Mouse (Mus musculus) left cerebral cortex, adult 2 months (tissue): Measurements from ENCODE around the gene Rbm34. TPM values are rescaled to one million over a fixed set of nuclear protein-coding genes. Genes with fewer than 3 reads are reported as not detected.

ENCODE experiments used
- DNase-seq, 2 experiments: peaks; one replicate each; pipeline ENCODE4 v3.0.0; 2021 to 2022; ENCODE audit warnings: low spot score in 2 of 2, mixed read lengths in 1 of 2; ENCODE audit errors: extremely low spot score in 1 of 2
- H3K27ac ChIP-seq: fragments of 200-600 bp; 2 replicates; pipeline ENCODE4 v1.8.1; 2022
- H3K4me3 ChIP-seq: fragments of 200-600 bp; 2 replicates; pipeline ENCODE4 v1.8.1; 2022
- CTCF ChIP-seq: fragments of 200-600 bp; IDR thresholded peaks from 2 replicates; pipeline ENCODE4 v1.8.1; 2022; ENCODE audit warnings: antibody characterized with exemption, mild to moderate bottlenecking, moderate library complexity
- intact Hi-C: fragments of 180-260 bp; cut with DNase I; formaldehyde crosslinking; loops from one replicate; pipeline ENCODE4 v1.15.1; 2025
- total RNA-seq, 2 experiments: library from RNA; stranded (reverse); gene quantifications; 2 replicates each; pipeline ENCODE4 v1.2.3; 2021

Rbm34 gene
- total RNA-seq, 2 experiments from 2014 or later, result 13.9 to 14.8 TPM

DNA sequence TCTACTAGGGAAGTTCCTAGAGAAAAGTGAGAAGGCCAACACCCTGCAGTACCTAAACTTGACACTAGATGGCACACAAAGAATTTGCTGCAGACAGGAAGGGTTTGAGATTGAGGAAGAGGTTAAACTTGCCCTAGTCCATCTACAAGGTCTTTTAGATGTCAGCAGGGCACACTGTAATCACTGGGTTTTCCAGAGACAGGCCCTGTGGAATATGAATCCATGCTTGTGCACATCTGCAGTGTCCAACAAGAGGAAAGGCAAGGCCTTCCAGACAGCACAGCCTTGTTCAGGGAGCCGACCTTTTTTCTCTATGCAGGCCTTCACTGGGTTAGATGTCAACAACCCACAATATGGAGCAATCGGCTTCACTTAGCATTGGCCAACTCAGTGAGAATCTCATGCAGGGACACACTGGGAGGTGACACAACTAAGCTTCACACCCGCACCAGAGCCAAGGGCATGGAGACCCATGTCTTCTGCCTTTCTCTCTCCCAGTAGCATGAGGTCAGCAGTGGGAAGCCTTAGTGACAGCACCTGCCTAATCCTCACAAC, 41.2 kb downstream of the Rbm34 start:
- peak; percentile 98 for TF ChIP-seq CTCF
- Histone ChIP-seq H3K4me3 (no peak overlapping the region), H3K27ac (peak overlapping the region; percentile 15)
- intact Hi-C loops, result loop anchor here (1.0 kb wide), 1 partner anchor 46 kb away; no protein-coding TSS in a partner anchor
- DNase-seq, result peak; percentile 58 to 63

DNA sequence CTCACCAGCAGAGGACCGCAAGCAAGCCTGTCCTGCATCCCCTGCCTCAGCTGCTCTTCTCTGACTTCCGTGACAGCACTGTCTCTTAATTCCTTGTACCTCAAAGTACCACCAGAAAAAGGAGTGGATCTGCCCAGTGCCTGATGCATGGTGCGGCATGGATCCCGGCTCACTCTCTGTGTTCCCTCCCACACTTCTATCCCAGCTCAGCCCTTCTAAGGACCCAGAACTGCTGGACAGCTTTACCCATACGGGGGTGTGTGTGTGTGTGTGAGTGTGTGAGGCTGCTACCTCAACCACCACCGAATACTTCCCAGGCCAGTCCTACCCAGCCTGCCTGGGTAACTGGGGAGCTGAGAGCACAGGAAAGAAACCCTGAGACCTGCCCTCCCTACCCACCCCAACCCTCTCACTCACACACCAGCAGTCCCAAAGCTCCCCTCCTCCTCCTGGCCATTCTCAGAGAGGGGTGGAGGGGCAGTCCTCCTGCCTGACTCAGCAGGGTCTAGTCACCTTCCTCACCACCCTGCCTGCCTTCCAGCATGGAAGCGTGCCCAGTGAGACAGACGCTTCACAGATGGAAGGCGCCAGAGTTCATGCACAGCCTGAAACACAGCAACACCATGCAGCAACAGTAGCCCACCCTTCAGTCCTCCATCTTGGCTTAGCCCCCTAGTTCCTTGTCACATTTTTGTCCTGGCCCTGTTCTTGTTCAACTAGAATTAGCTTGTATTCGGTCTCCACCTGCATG, 41.9 kb downstream of the Rbm34 start:
- DNase-seq, result no peak
- Histone ChIP-seq H3K4me3 (no peak overlapping the region), H3K27ac (no peak overlapping the region; the same call in 1 of the 2 replicates)
- no peak for TF ChIP-seq CTCF
- intact Hi-C loops, result loop anchor here (1.0 kb wide), 1 partner anchor 46 kb away; no protein-coding TSS in a partner anchor

DNA sequence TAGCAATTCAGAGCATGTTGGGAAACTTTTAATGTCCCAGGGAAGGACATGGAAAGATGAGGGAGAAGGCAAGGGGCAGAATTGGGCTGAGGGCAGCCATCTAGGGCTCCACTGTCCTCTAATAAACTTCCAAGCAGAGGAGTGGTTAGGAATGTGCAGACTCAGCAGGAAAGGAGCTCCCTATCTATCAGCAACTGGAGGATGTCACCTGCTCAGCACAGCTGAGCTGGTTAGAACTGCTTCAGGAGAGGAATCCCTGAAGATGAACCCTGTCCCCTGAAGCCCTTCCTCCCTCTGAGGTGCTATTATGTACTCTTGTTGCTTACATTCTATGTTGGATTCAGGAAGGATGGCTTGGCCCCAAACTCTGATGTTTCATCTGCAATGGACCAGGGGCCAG, 42.8 kb downstream of the Rbm34 start:
- no peak for TF ChIP-seq CTCF
- Histone ChIP-seq H3K27ac (no peak overlapping the region), H3K4me3 (no peak overlapping the region)
- DNase-seq, result no peak
- intact Hi-C loops, result no loop called here

DNA sequence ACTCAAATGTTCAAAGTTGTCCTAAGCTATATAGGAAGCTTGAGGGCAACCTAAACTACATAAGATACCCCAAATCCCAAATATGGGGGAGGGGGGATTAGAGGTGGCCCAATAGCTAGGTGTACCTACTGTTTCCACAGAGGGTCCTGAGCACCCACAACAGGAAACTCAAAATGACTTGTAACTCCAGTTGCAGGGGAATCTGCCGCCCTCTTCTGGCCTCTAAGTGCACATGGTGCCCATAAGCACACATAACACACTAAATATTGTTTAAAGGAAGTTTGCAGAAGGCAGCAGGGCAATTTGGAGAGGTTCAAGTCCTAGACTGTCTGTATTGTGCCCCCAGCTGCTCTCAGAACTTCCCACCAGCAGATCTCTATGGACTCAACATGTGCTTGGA, 43.8 kb downstream of the Rbm34 start:
- DNase-seq, result no peak
- intact Hi-C loops, result no loop called here
- no peak overlapping the region for H3K4me3 ChIP-seq
- H3K27ac ChIP-seq, result no peak overlapping the region
- peak; percentile 46 for TF ChIP-seq CTCF

DNA sequence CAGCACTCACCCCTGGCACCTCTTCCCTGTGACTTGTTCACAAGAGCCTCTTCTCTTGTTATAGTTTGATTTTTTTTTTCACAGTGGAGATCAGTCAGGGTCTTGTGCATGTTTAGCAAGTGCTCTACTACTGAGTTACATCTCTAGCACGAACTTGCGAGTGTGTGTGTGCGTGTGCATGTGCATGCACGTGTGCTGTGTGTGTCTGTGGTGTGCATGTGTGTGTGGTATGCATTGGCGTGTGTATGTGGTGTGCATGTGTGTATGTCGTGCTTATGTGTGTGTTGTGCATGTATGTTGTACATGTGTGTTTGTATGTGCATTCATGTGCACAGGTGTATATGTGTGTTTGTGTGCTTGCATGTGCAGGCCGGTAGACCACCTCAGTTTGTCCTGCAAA, 47.9 kb downstream of the Rbm34 start:
- intact Hi-C loops, result loop anchor here (5.0 kb wide), 1 partner anchor 441 kb away; no protein-coding TSS in a partner anchor
- no peak for TF ChIP-seq CTCF
- no peak for DNase-seq
- H3K4me3 ChIP-seq, result no peak overlapping the region
- H3K27ac ChIP-seq, result no peak overlapping the region

DNA sequence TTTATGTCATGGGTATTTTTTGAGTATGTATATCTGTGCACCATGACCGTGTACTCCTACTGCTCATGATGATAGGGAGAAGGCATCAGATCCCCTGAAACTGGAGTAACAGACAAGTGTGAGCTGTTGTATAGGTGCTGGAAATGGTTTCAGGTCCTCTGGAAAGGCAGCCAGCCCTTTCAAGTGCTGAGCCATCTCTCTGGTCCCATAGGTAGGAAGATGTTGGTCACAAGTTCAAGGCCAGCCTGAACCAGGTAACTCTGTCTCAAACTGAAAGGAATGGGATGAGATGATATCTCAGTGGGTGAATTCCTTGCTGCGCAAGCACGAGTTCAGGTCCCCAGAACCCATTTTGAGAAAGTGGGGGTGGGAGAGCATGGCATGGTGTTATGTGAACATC, 49.4 kb downstream of the Rbm34 start:
- intact Hi-C loops, result loop anchor here (1.0 to 5.0 kb wide), 4 partner anchors 257 to 439 kb away; no protein-coding TSS in a partner anchor
- no peak for DNase-seq
- Histone ChIP-seq H3K4me3 (no peak overlapping the region), H3K27ac (no peak overlapping the region)
- TF ChIP-seq CTCF, result no peak

DNA sequence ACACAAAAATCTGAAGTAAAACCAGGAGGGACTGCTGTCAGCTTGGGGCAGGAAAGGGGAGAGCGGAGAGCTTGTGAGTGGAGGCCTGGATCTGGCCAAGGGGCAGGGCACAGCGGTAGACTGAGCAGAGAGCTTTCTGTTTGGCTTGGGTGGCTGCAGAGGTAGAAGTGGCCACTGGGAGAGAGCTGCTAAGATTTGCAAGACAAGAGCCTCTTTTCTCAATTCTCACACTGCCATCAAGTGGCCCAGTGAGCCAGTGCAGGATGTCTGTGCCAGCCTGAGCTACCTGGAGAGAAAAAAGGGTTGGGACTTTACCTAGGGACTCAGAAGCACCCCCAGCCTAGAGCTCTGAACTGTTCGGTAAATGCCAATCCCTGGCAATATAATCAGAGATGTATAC, 50.0 kb downstream of the Rbm34 start:
- no peak overlapping the region for H3K4me3 ChIP-seq
- H3K27ac ChIP-seq, result peak overlapping the region; percentile 16; the same call in 1 of the 2 replicates
- DNase-seq, result peak; percentile 75
- intact Hi-C loops, result loop anchor here (1.0 to 5.0 kb wide), 4 partner anchors 256 to 439 kb away; no protein-coding TSS in a partner anchor
- TF ChIP-seq CTCF, result peak; percentile 98

DNA sequence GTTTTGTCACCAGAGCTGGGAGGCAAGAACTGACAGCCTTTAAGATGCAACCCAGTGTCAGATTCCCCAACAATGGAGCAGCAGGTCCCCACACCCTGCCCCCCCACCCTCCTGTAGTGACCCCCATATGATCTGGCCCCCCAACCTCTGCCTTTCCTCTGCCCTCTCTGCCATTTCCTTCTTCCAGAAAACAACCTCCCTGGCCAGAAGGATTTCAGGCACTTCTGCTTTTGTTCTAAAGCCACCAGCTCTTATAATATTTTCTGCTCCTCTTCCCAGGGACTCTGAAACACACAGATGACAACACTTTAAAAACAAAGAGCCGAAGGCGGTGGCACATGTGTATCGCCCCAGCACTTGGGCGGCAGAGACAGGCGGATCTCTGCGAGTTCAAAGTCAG, 50.5 kb downstream of the Rbm34 start:
- H3K4me3 ChIP-seq, result no peak overlapping the region

DNA sequence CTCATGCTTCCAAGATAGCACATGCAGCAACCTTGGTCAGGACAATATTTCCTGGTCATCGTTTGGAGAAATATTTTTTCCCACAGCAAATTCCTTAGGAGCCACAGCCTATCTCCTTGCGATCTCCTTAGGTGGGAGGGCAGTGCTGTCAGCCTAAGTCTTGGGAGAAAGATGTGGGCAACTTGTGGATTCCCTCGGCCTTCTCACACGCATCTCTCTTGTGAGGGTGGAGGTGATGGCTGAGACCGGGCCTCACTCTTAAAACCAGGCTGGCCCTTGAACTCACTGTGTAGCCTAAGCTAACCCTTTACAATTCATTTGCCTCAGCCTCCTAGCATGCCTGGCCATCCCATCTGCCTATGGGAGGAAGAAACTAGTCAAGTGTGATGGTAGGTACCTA, 51.2 kb downstream of the Rbm34 start:
- DNase-seq, result no peak
- no peak for TF ChIP-seq CTCF
- Histone ChIP-seq H3K4me3 (no peak overlapping the region), H3K27ac (no peak overlapping the region)
- intact Hi-C loops, result loop anchor here (2.0 to 5.0 kb wide), 3 partner anchors 255 to 437 kb away; no protein-coding TSS in a partner anchor

More for the DNA sequence above, 50.5 kb downstream of the Rbm34 start:
- TF ChIP-seq CTCF, result no peak
- intact Hi-C loops, result loop anchor here (2.0 to 5.0 kb wide), 3 partner anchors 256 to 438 kb away; no protein-coding TSS in a partner anchor
- H3K27ac ChIP-seq, result peak overlapping the region; percentile 16; the same call in 1 of the 2 replicates
- DNase-seq, result no peak

DNA sequence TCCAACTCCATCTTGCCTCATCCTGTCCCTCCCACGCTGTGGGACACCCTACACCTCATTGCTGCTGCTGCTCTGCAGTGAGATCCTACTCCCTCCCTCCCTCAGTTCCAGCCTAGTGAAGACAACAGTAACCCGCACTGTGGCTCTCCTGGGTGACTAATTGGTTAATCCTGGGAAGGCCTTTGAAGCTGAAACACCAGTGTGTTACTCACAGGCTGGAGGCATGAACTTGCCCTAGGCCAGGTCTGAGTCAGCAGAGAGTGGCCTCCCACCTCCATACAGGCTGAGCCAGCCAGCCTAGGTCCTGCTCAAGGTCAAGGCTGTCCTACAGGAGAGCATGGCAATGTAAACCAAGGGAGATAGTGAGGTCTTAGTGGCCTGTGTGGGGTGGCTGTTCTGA, 51.6 kb downstream of the Rbm34 start:
- no peak overlapping the region for H3K27ac ChIP-seq
- intact Hi-C loops, result no loop called here

DNA sequence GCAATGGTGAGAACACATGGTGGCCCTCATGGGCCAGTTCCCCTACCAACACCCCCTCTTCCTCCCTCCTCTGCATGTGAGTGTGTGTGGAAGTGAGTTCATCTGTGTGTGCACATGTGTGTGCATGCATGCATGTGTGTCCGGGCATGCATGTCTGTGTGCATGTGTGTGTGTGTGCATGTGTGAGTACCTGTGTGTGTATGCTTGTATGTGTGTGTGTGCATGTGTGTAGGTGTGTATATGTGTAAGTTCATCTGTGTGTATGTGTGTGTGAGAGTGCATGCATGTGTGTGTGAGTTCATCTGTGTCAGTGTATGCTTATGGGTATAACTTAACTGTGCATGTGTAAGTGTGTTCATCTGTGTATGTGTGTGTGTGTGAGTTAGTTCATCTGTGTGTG, 52.5 kb downstream of the Rbm34 start:
- no peak for DNase-seq
- intact Hi-C loops, result no loop called here

More for the DNA sequence above, 51.6 kb downstream of the Rbm34 start:
- no peak overlapping the region for H3K4me3 ChIP-seq
- DNase-seq, result no peak
- TF ChIP-seq CTCF, result no peak

DNA sequence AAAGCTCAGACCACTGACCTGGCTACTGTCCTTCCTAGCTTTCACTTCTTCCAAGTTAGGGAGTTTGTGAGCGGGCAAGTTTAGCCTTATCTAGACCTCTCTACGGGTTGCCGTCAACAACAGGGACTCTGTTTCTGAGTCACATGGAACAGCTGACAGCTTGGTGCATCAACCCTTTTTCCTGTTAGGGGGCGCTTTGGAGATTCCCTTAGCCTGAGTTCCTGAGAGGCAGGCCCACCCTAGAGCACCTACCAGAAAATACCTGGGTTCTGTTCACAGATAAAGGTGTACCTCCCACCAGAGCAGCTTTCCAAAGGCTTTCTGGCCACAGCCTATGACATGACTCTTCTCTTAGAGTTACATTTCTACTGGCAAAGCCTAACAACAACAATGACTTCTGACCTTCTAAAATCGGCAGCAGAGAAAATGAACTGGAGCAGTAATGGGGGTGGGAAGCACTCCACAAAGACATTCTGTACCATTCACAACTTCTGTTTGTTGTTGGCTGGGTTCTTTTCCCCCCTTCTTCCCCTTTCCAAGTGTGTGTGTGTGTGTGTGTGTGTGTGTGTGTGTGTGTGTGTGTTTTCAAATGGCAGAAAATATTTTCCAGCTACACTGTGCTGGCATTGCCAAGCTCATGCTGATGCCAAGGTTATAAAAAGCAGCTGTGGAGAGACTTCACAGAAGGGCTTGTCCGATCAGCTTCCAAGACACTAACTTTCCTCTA, 53.5 kb downstream of the Rbm34 start:
- intact Hi-C loops, result no loop called here
- Histone ChIP-seq H3K27ac (no peak overlapping the region), H3K4me3 (no peak overlapping the region)
- DNase-seq, result no peak
- TF ChIP-seq CTCF, result peak; percentile 22

More for the DNA sequence above, 52.5 kb downstream of the Rbm34 start:
- H3K27ac ChIP-seq, result no peak overlapping the region
- no peak for TF ChIP-seq CTCF
- no peak overlapping the region for H3K4me3 ChIP-seq
